Mouse (Mus musculus): Measurements from ENCODE around the gene Cdkl2. TPM values are rescaled to one million over a fixed set of nuclear protein-coding genes. Genes with fewer than 3 reads are reported as not detected.

Gene Cdkl2
- polyA plus RNA-seq, 1 experiment from 2014 or later, result 1.6 TPM

DNA sequence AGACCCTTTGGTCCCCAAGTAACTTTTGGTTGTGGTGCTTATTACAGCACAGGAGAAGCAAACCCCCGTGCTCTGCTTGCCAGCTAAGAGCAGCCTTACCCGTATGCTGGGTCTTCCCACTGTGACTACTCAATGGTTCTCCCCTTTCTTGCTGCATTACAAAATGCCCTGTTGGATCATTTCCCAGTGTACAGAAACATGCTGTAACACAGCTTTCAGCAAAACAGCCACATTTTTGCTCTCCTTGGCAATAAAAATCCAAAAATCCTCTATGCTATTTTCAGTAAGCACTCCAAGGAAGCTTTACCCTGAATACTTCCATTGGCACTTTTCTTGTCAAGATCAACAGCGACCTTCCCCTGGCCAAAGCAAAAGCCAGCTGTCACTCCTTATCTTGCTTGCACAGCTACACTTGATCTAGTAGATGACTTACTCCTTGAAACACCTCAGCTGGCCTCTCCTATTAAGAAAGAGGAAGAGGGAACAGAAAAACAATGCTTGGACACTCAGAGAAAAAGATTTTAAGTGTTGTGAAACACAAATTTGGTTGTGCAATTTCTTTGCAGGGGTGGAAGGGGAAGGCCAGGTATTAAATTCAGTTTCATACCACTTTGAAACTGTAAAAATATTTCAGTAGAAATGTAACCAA lies 83.0 kb downstream of the Cdkl2 start:
- 67% methylated on average over 3 of the region's 3 CpGs for WGBS
- H3K9ac ChIP-seq (replicated peaks; ENCODE audit: low read length), result 0 out of 2 replicates have a peak overlapping the region, but pooled peaks have one; percentile 18

GRCm38 (mm10) chr5:91959986-91960385 lies 83.7 kb downstream of the Cdkl2 start:
- Histone ChIP-seq H3K9me3 (ENCODE audit: low read length) (no peaks in the 10 kb centered on the region), H3K27ac (ENCODE audit: low read length) (no peak overlapping the region), H3K4me1 (ENCODE audit: insufficient read depth, low read length) (peaks cover 25% of the 10 kb centered on the region), H3K27me3 (ENCODE audit: insufficient read depth, low read length) (no peaks in the 10 kb centered on the region), H3K9ac (replicated peaks; ENCODE audit: low read length) (no peak overlapping the region), H3K36me3 (ENCODE audit: insufficient read depth, low read length) (peaks cover 14% of the 10 kb centered on the region), H3K4me2 (replicated peaks; ENCODE audit: low read depth, low read length) (no peak overlapping the region), H3K4me3 (ENCODE audit: low read length) (no peak overlapping the region)
- 79% methylated on average over 1 of the region's 1 CpGs for WGBS
- ATAC-seq (ENCODE audit: low FRiP score, low TSS enrichment), result no peak

More for the DNA sequence above, 83.0 kb downstream of the Cdkl2 start:
- Histone ChIP-seq H3K9me3 (ENCODE audit: low read length) (no peaks in the 10 kb centered on the region), H3K4me1 (ENCODE audit: insufficient read depth, low read length) (peaks cover 25% of the 10 kb centered on the region), H3K4me2 (replicated peaks; ENCODE audit: low read depth, low read length) (peak overlapping the region; percentile 78), H3K4me3 (ENCODE audit: low read length) (peak overlapping the region; percentile 90), H3K27me3 (ENCODE audit: insufficient read depth, low read length) (no peaks in the 10 kb centered on the region), H3K27ac (ENCODE audit: low read length) (peak overlapping the region; percentile 1; the same call in 1 of the 2 replicates), H3K36me3 (ENCODE audit: insufficient read depth, low read length) (peaks cover 13% of the 10 kb centered on the region)
- no peak for ATAC-seq (ENCODE audit: low FRiP score, low TSS enrichment)

DNA sequence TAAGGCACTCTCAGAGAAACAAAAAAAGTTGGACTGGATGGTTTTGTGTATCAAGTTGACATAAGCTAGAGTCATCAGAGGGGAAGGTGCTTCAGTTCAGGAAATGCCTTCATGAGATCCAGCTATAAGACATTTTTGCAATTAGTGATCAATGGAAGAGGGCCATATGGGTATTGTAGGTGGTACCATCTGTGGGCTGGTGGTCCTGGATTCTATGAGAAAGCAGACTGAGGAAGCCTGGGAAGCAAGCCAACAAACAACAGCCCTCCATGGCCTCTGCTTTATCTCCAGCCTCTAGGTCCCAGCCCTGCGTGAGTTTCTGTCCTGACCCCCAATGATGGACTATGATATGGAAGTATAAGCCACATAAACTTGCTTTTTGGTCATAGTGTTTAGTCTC lies 84.6 kb downstream of the Cdkl2 start:
- WGBS, result 81% methylated on average over 1 of the region's 1 CpGs
- no peak for ATAC-seq (ENCODE audit: low FRiP score, low TSS enrichment)
- H3K9ac ChIP-seq (replicated peaks; ENCODE audit: low read length), result no peak overlapping the region

GRCm38 (mm10) chr5:91956991-91957760 lies 86.5 kb downstream of the Cdkl2 start:
- Histone ChIP-seq H3K36me3 (ENCODE audit: insufficient read depth, low read length) (peaks cover 29% of the 10 kb centered on the region), H3K4me3 (ENCODE audit: low read length) (no peak overlapping the region), H3K4me1 (ENCODE audit: insufficient read depth, low read length) (peaks cover 19% of the 10 kb centered on the region), H3K4me2 (replicated peaks; ENCODE audit: low read depth, low read length) (no peak overlapping the region), H3K27ac (ENCODE audit: low read length) (no peak overlapping the region), H3K9me3 (ENCODE audit: low read length) (no peaks in the 10 kb centered on the region), H3K9ac (replicated peaks; ENCODE audit: low read length) (no peak overlapping the region), H3K27me3 (ENCODE audit: insufficient read depth, low read length) (no peaks in the 10 kb centered on the region)
- 92% methylated on average over 3 of the region's 3 CpGs for WGBS
- no peak for ATAC-seq (ENCODE audit: low FRiP score, low TSS enrichment)

More for the DNA sequence above, 84.6 kb downstream of the Cdkl2 start:
- Histone ChIP-seq H3K4me2 (replicated peaks; ENCODE audit: low read depth, low read length) (no peak overlapping the region), H3K27me3 (ENCODE audit: insufficient read depth, low read length) (no peaks in the 10 kb centered on the region), H3K27ac (ENCODE audit: low read length) (no peak overlapping the region), H3K9me3 (ENCODE audit: low read length) (no peaks in the 10 kb centered on the region), H3K4me1 (ENCODE audit: insufficient read depth, low read length) (peaks cover 25% of the 10 kb centered on the region), H3K36me3 (ENCODE audit: insufficient read depth, low read length) (peaks cover 18% of the 10 kb centered on the region), H3K4me3 (ENCODE audit: low read length) (no peak overlapping the region)

Other genes starting within 250 kb of the Cdkl2 start
- gene Rchy1, start 80.8 kb downstream of the Cdkl2 start, polyA plus RNA-seq (2015; fragmentation: Nextera tagmentation; extraction: Ambion mirVana), result 74.4 and 77.1 TPM in 2 replicates
- not detected in 2 replicates for gene Odaph, start 56.4 kb downstream of the Cdkl2 start, polyA plus RNA-seq (2015; fragmentation: Nextera tagmentation; extraction: Ambion mirVana)
- 155 and 169 TPM in 2 replicates for gene G3bp2, start 39.8 kb upstream of the Cdkl2 start, polyA plus RNA-seq (2015; fragmentation: Nextera tagmentation; extraction: Ambion mirVana)
- 40.0 and 40.5 TPM in 2 replicates for gene Uso1, start 94.1 kb upstream of the Cdkl2 start, polyA plus RNA-seq (2015; fragmentation: Nextera tagmentation; extraction: Ambion mirVana)
- 0.37 and 0.45 TPM in 2 replicates for gene U90926, start 171.5 kb upstream of the Cdkl2 start, polyA plus RNA-seq (2015; fragmentation: Nextera tagmentation; extraction: Ambion mirVana)
- gene Ppef2, start 212.4 kb upstream of the Cdkl2 start, polyA plus RNA-seq (2015; fragmentation: Nextera tagmentation; extraction: Ambion mirVana), result 0.10 and 0.37 TPM in 2 replicates
- 24.2 and 24.3 TPM in 2 replicates for gene Naaa, start 234.3 kb upstream of the Cdkl2 start, polyA plus RNA-seq (2015; fragmentation: Nextera tagmentation; extraction: Ambion mirVana)